Mouse (Mus musculus) limb, embryonic 14.5 days (tissue): ENCODE results near the gene Cbll1. TPM values are rescaled to one million over a fixed set of nuclear protein-coding genes. Genes with fewer than 3 reads are reported as not detected.

ENCODE experiments used
- ATAC-seq: fragments of 200-750 bp; cut with Nextera tagmentation; 2 replicates; pipeline ENCODE4 v1.8.0; 2017; ENCODE audit warnings: low read depth, moderate number of reproducible peaks, moderate TSS enrichment; ENCODE audit not compliant: low FRiP score
- DNase-seq: peaks from one replicate; pipeline ENCODE4 v3.0.0-alpha.2; 2015; ENCODE audit warnings: low spot score
- H3K27ac ChIP-seq: fragments of 300-500 bp; sonication (generic); replicated peaks from 2 replicates; pipeline ENCODE4 v1.5.1; 2014; ENCODE audit warnings: low read depth, mild to moderate bottlenecking, low read length, moderate library complexity, mixed read lengths
- H3K27me3 ChIP-seq: fragments of 300-500 bp; sonication (generic); 2 replicates; pipeline ENCODE4 v1.6.1; 2014; ENCODE audit warnings: low read length, mixed read lengths; ENCODE audit not compliant: control insufficient read depth, insufficient read depth
- H3K36me3 ChIP-seq: fragments of 300-500 bp; sonication (generic); 2 replicates; pipeline ENCODE4 v1.6.1; 2014; ENCODE audit warnings: mild to moderate bottlenecking, low read length, moderate library complexity, mixed read lengths; ENCODE audit not compliant: control insufficient read depth, insufficient read depth
- H3K4me1 ChIP-seq: fragments of 300-500 bp; sonication (generic); 2 replicates; pipeline ENCODE4 v1.6.1; 2014; ENCODE audit warnings: antibody characterized with exemption, low read length, mixed read lengths; ENCODE audit not compliant: control insufficient read depth, insufficient read depth
- H3K4me2 ChIP-seq: fragments of 300-500 bp; sonication (generic); replicated peaks from 2 replicates; pipeline ENCODE4 v1.6.1; 2014; ENCODE audit warnings: low read depth, mild to moderate bottlenecking, low read length, moderate library complexity; ENCODE audit not compliant: severe bottlenecking
- H3K4me3 ChIP-seq: fragments of 300-500 bp; sonication (generic); replicated peaks from 2 replicates; pipeline ENCODE4 v1.5.1; 2014; ENCODE audit warnings: low read length
- H3K9ac ChIP-seq: fragments of 300-500 bp; sonication (generic); 2 replicates; pipeline ENCODE4 v1.6.1; 2014; ENCODE audit warnings: mild to moderate bottlenecking, low read depth, low read length, moderate library complexity; ENCODE audit not compliant: severe bottlenecking
- H3K9me3 ChIP-seq: fragments of 300-500 bp; sonication (generic); 2 replicates; pipeline ENCODE4 v1.6.1; 2016; ENCODE audit warnings: low read length; ENCODE audit not compliant: control insufficient read depth
- POLR2A ChIP-seq: fragments of 200-500 bp; IDR thresholded peaks from 2 replicates; pipeline ENCODE4 v1.8.0; 2012; ENCODE audit warnings: inconsistent platforms, mild to moderate bottlenecking, moderate library complexity, borderline replicate concordance; ENCODE audit not compliant: insufficient read depth, insufficient read length; ENCODE audit errors: extremely low read depth
- WGBS: fragments of 180-500 bp; shearing (Covaris S2); extraction: QIAGEN DNeasy Blood & Tissue Kit; methylation state at CpG from one replicate; pipeline ENCODE4 v1.1.7; 2014; 5-methylcytosine and 5-hydroxymethylcytosine counted together
- polyA plus RNA-seq, 2 experiments: library from polyadenylated mRNA; depleted of rRNA in 1 of 2; stranded (reverse) in 1 of 2; unstranded in 1 of 2; fragments of >200 nt; fragmentation: Nextera tagmentation in 1 of 2; extraction: Ambion mirVana in 1 of 2; gene quantifications; 2 replicates each; pipeline versions ENCODE4 v1.2.1 to v1.2.3; 2012 to 2014

Cbll1 gene
- polyA plus RNA-seq, 2 experiments, result 11.2 to 16.9 TPM

GRCm38 (mm10) chr12:31521371-31521770 is 22.0 kb upstream of the Cbll1 start:
- no peak for TF ChIP-seq POLR2A
- 68% methylated on average over 3 of the region's 3 CpGs for WGBS

GRCm38 (mm10) chr12:31520119-31520518 is 20.7 kb upstream of the Cbll1 start:
- TF ChIP-seq POLR2A, result no peak
- H3K4me2 ChIP-seq, result no peak overlapping the region
- H3K27ac ChIP-seq, result no peak overlapping the region
- no peaks in the 10 kb centered on the region for H3K9me3 ChIP-seq
- no peaks in the 10 kb centered on the region for H3K27me3 ChIP-seq
- DNase-seq (peak; percentile 46), ATAC-seq (no peak)
- H3K9ac ChIP-seq, result no peak overlapping the region
- no peaks in the 10 kb centered on the region for H3K36me3 ChIP-seq
- no peaks in the 10 kb centered on the region for H3K4me1 ChIP-seq
- no peak overlapping the region for H3K4me3 ChIP-seq
- 58% methylated on average over 6 of the region's 6 CpGs for WGBS

More at GRCm38 (mm10) chr12:31521371-31521770, 22.0 kb upstream of the Cbll1 start:
- no peaks in the 10 kb centered on the region for H3K9me3 ChIP-seq
- H3K27ac ChIP-seq, result no peak overlapping the region
- H3K36me3 ChIP-seq, result no peaks in the 10 kb centered on the region
- no peak for DNase-seq
- no peak overlapping the region for H3K4me3 ChIP-seq
- H3K4me2 ChIP-seq, result no peak overlapping the region
- H3K9ac ChIP-seq, result no peak overlapping the region
- no peak for ATAC-seq
- no peaks in the 10 kb centered on the region for H3K4me1 ChIP-seq
- no peaks in the 10 kb centered on the region for H3K27me3 ChIP-seq

- TF ChIP-seq POLR2A, result no peak
- no peak overlapping the region for H3K9ac ChIP-seq
These were observed 14.5 kb upstream of the Cbll1 start for GRCm38 (mm10) chr12:31513724-31514503.

GRCm38 (mm10) chr12:31512634-31513411 is 13.4 kb upstream of the Cbll1 start:
- no peaks in the 10 kb centered on the region for H3K27me3 ChIP-seq
- WGBS, result 90% methylated on average over 14 of the region's 14 CpGs
- no peaks in the 10 kb centered on the region for H3K36me3 ChIP-seq
- H3K4me1 ChIP-seq, result no peaks in the 10 kb centered on the region
- H3K27ac ChIP-seq, result no peak overlapping the region
- no peak overlapping the region for H3K9ac ChIP-seq
- TF ChIP-seq POLR2A, result no peak
- no peaks in the 10 kb centered on the region for H3K9me3 ChIP-seq
- H3K4me2 ChIP-seq, result no peak overlapping the region
- ATAC-seq (no peak), DNase-seq (no peak)
- H3K4me3 ChIP-seq, result no peak overlapping the region

More at GRCm38 (mm10) chr12:31513724-31514503, 14.5 kb upstream of the Cbll1 start:
- Histone ChIP-seq H3K4me2 (no peak overlapping the region), H3K4me3 (no peak overlapping the region), H3K36me3 (no peaks in the 10 kb centered on the region), H3K27me3 (no peaks in the 10 kb centered on the region), H3K27ac (no peak overlapping the region), H3K4me1 (no peaks in the 10 kb centered on the region), H3K9me3 (no peaks in the 10 kb centered on the region)
- ATAC-seq (no peak), DNase-seq (no peak)
- WGBS, result 78% methylated on average over 6 of the region's 6 CpGs

GRCm38 (mm10) chr12:31511218-31511617 is 11.8 kb upstream of the Cbll1 start:
- Histone ChIP-seq H3K4me3 (no peak overlapping the region), H3K4me2 (no peak overlapping the region), H3K4me1 (no peaks in the 10 kb centered on the region), H3K27ac (no peak overlapping the region), H3K36me3 (no peaks in the 10 kb centered on the region), H3K9me3 (no peaks in the 10 kb centered on the region), H3K27me3 (no peaks in the 10 kb centered on the region), H3K9ac (no peak overlapping the region)
- TF ChIP-seq POLR2A, result no peak
- WGBS, result 41% methylated on average over 5 of the region's 5 CpGs
- no peak for DNase-seq
- no peak for ATAC-seq
